Mouse (Mus musculus): ENCODE results near the gene Bmpr2. TPM values are rescaled to one million over a fixed set of nuclear protein-coding genes. Genes with fewer than 3 reads are reported as not detected.

Gene Bmpr2
- polyA plus RNA-seq, 1 experiment: 3.7 TPM

DNA sequence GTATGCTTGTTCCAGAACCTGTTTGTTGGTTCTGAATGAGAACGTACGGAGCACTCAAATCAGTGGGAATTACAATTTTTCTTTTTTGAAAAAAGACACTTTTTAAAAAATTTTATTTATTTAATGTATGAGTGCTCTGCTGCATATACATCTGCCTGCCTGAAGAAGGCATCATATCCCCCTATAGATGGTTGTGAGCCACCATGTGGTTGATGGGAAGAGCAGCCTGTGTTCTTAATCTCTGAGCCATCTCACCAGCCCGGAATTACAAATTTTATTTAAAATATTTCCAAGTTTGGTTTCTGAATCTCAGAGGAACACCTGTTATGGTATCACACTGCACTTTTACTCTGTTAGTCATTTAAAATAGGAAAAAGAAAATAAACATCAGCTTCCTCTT is 110.8 kb downstream of the Bmpr2 start:
- no peaks in the 10 kb centered on the region for H3K27me3 ChIP-seq (ENCODE audit: control insufficient read depth, insufficient read depth, insufficient read length)
- H3K4me3 ChIP-seq (ENCODE audit: insufficient read depth, poor library complexity, severe bottlenecking): no peak overlapping the region
- TF ChIP-seq MYOG (IDR thresholded peaks at IDR 0.05; ENCODE audit: control insufficient read depth, extremely low read depth, insufficient read length) (no peak), CTCF (IDR thresholded peaks at IDR 0.05; ENCODE audit: control insufficient read depth, insufficient read depth, insufficient read length) (no peak), CEBPB (IDR thresholded peaks at IDR 0.05; ENCODE audit: low read depth) (no peak), FOSL1 (IDR thresholded peaks at IDR 0.05; ENCODE audit: insufficient read depth, low read length, poor library complexity, severe bottlenecking) (no peak), USF1 (IDR thresholded peaks at IDR 0.05; ENCODE audit: low read depth) (no peak), MAX (IDR thresholded peaks at IDR 0.05) (no peak), MYOD1 (IDR thresholded peaks at IDR 0.05; ENCODE audit: control insufficient read depth, insufficient read length, low read depth) (no peak)

DNA sequence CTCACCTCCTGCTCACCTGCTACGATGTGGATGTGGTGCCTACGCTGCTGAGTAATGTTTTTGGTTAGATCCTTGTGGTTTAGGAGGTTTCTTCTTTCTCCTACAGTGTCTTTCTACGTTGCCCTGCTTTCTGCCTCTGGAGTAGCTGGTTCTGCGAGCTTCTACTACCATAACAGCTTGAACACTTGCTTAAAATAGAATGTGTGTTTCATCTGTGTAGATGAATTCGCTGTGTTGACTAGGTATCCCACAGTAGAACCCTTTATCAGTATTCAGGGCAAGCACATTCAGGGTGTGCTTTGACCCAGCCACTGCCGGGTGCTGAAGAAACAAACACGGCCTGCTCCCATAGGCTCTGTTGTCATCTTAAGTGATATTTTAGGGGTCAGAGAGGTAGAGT is 114.9 kb downstream of the Bmpr2 start:
- Histone ChIP-seq H3K79me3 (ENCODE audit: low read depth) (no peaks in the 10 kb centered on the region), H3K36me3 (ENCODE audit: control insufficient read depth, insufficient read depth) (peaks cover 14% of the 10 kb centered on the region), H3ac (ENCODE audit: control insufficient read depth, insufficient read length, low read depth) (no peak overlapping the region), H3K4me3 (ENCODE audit: insufficient read depth, poor library complexity, severe bottlenecking) (no peak overlapping the region), H3K27me3 (ENCODE audit: control insufficient read depth, insufficient read depth, insufficient read length) (no peaks in the 10 kb centered on the region), H3K79me2 (ENCODE audit: control insufficient read depth, insufficient read depth) (no peaks in the 10 kb centered on the region)
- TF ChIP-seq MYOD1 (IDR thresholded peaks at IDR 0.05; ENCODE audit: control insufficient read depth, insufficient read length, low read depth): no peak
- TF ChIP-seq MYOG (IDR thresholded peaks at IDR 0.05; ENCODE audit: control insufficient read depth, extremely low read depth, insufficient read length): no peak
- TF ChIP-seq USF1 (IDR thresholded peaks at IDR 0.05; ENCODE audit: low read depth): no peak
- TF ChIP-seq FOSL1 (IDR thresholded peaks at IDR 0.05; ENCODE audit: insufficient read depth, low read length, poor library complexity, severe bottlenecking): no peak
- no peak for TF ChIP-seq MAX (IDR thresholded peaks at IDR 0.05)
- no peak for TF ChIP-seq CEBPB (IDR thresholded peaks at IDR 0.05; ENCODE audit: low read depth)
- no peak for TF ChIP-seq CTCF (IDR thresholded peaks at IDR 0.05; ENCODE audit: control insufficient read depth, insufficient read depth, insufficient read length)

More for the DNA sequence above, 110.8 kb downstream of the Bmpr2 start:
- Histone ChIP-seq H3K79me2 (ENCODE audit: control insufficient read depth, insufficient read depth) (no peaks in the 10 kb centered on the region), H3K36me3 (ENCODE audit: control insufficient read depth, insufficient read depth) (peaks cover 15% of the 10 kb centered on the region), H3ac (ENCODE audit: control insufficient read depth, insufficient read length, low read depth) (no peak overlapping the region), H3K79me3 (ENCODE audit: low read depth) (no peaks in the 10 kb centered on the region)

DNA sequence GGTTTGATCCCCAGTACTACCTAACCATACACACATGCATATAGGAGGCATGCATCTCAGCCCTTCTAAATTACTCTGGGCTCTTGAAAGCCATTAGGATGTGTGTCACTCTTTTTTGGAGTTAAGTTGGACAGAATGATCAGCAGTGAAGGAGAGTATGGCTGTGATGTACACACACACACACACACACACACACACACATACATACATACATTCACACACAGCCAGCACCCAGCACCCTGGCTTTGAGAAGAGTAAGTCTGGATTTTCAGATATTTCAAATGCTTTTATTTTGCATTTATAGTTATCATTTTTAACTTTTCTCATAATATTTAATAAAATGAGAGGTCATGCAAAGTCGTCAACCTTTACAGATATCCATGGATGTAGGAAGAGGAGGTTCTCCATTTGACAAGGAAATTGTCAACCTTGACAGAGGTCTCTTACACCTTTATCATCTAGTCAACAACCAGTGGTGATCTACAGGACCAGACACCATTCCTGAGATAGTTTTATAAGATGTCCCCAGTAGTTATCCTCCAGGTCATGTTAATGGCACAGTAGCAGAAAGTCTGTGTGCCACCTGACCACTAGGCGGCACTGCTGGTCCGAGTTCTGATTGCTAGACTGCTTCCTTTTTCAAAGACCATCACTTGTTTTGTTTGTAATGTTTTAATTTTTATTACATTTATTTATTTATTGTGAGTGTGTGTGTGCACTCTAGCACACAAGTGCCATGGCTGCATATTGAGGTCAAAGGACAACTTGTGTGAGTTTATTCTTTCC is 120.3 kb downstream of the Bmpr2 start:
- H3K36me3 ChIP-seq (ENCODE audit: control insufficient read depth, insufficient read depth): peaks cover 7% of the 10 kb centered on the region
- H3K79me2 ChIP-seq (ENCODE audit: control insufficient read depth, insufficient read depth): no peaks in the 10 kb centered on the region
- TF ChIP-seq FOSL1 (IDR thresholded peaks at IDR 0.05; ENCODE audit: insufficient read depth, low read length, poor library complexity, severe bottlenecking) (no peak), CTCF (IDR thresholded peaks at IDR 0.05; ENCODE audit: control insufficient read depth, insufficient read depth, insufficient read length) (peak; percentile 78)
- no peaks in the 10 kb centered on the region for H3K79me3 ChIP-seq (ENCODE audit: low read depth)
- no peak overlapping the region for H3ac ChIP-seq (ENCODE audit: control insufficient read depth, insufficient read length, low read depth)
- no peaks in the 10 kb centered on the region for H3K27me3 ChIP-seq (ENCODE audit: control insufficient read depth, insufficient read depth, insufficient read length)
- no peak overlapping the region for H3K4me3 ChIP-seq (ENCODE audit: insufficient read depth, poor library complexity, severe bottlenecking)

DNA sequence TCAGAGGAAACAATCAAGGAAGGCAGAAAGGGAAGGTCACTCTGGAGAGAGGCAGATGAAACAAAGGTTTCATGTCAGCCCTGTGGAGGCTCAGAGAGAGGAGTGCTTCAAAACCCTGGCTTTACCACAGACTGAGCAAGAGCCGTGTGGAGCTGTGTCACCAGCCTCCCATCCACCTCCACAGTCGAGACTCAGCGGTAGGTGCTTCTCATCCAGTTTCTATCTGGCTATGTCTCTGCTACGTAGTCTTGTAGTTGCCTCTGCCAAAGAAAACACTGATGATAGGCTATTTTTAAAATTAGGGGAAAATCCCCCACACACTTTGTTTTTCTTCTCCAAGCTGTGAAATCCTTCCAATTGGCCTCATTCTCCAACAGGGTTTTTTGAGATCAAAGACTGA is 123.7 kb downstream of the Bmpr2 start:
- H3K36me3 ChIP-seq (ENCODE audit: control insufficient read depth, insufficient read depth): no peaks in the 10 kb centered on the region
- no peaks in the 10 kb centered on the region for H3K79me3 ChIP-seq (ENCODE audit: low read depth)
- no peaks in the 10 kb centered on the region for H3K27me3 ChIP-seq (ENCODE audit: control insufficient read depth, insufficient read depth, insufficient read length)
- no peak overlapping the region for H3K4me3 ChIP-seq (ENCODE audit: insufficient read depth, poor library complexity, severe bottlenecking)
- no peaks in the 10 kb centered on the region for H3K79me2 ChIP-seq (ENCODE audit: control insufficient read depth, insufficient read depth)
- no peak overlapping the region for H3ac ChIP-seq (ENCODE audit: control insufficient read depth, insufficient read length, low read depth)
- TF ChIP-seq CTCF (IDR thresholded peaks at IDR 0.05; ENCODE audit: control insufficient read depth, insufficient read depth, insufficient read length): no peak
- TF ChIP-seq USF1 (IDR thresholded peaks at IDR 0.05; ENCODE audit: low read depth): no peak
- no peak for TF ChIP-seq FOSL1 (IDR thresholded peaks at IDR 0.05; ENCODE audit: insufficient read depth, low read length, poor library complexity, severe bottlenecking)

- Histone ChIP-seq H3K79me3 (ENCODE audit: low read depth) (no peaks in the 10 kb centered on the region), H3K36me3 (ENCODE audit: control insufficient read depth, insufficient read depth) (no peaks in the 10 kb centered on the region), H3K79me2 (ENCODE audit: control insufficient read depth, insufficient read depth) (no peaks in the 10 kb centered on the region), H3K27me3 (ENCODE audit: control insufficient read depth, insufficient read depth, insufficient read length) (no peaks in the 10 kb centered on the region), H3ac (ENCODE audit: control insufficient read depth, insufficient read length, low read depth) (no peak overlapping the region), H3K4me3 (ENCODE audit: insufficient read depth, poor library complexity, severe bottlenecking) (no peak overlapping the region)
- TF ChIP-seq FOSL1 (IDR thresholded peaks at IDR 0.05; ENCODE audit: insufficient read depth, low read length, poor library complexity, severe bottlenecking): no peak
- TF ChIP-seq MYOD1 (IDR thresholded peaks at IDR 0.05; ENCODE audit: control insufficient read depth, insufficient read length, low read depth): no peak
Measured at GRCm38 (mm10) chr1:59888018-59888417, 124.8 kb downstream of the Bmpr2 start.

GRCm38 (mm10) chr1:59891185-59891584 is 128.0 kb downstream of the Bmpr2 start:
- H3K36me3 ChIP-seq (ENCODE audit: control insufficient read depth, insufficient read depth): no peaks in the 10 kb centered on the region
- H3ac ChIP-seq (ENCODE audit: control insufficient read depth, insufficient read length, low read depth): no peak overlapping the region
- H3K4me3 ChIP-seq (ENCODE audit: insufficient read depth, poor library complexity, severe bottlenecking): no peak overlapping the region
- no peaks in the 10 kb centered on the region for H3K79me2 ChIP-seq (ENCODE audit: control insufficient read depth, insufficient read depth)
- TF ChIP-seq FOSL1 (IDR thresholded peaks at IDR 0.05; ENCODE audit: insufficient read depth, low read length, poor library complexity, severe bottlenecking): no peak
- TF ChIP-seq MAX (IDR thresholded peaks at IDR 0.05): no peak
- TF ChIP-seq MYOG (IDR thresholded peaks at IDR 0.05; ENCODE audit: control insufficient read depth, extremely low read depth, insufficient read length): no peak
- no peak for TF ChIP-seq CTCF (IDR thresholded peaks at IDR 0.05; ENCODE audit: control insufficient read depth, insufficient read depth, insufficient read length)
- no peak for TF ChIP-seq CEBPB (IDR thresholded peaks at IDR 0.05; ENCODE audit: low read depth)
- no peak for TF ChIP-seq MYOD1 (IDR thresholded peaks at IDR 0.05; ENCODE audit: control insufficient read depth, insufficient read length, low read depth)
- no peak for TF ChIP-seq USF1 (IDR thresholded peaks at IDR 0.05; ENCODE audit: low read depth)
- H3K27me3 ChIP-seq (ENCODE audit: control insufficient read depth, insufficient read depth, insufficient read length): no peaks in the 10 kb centered on the region
- no peaks in the 10 kb centered on the region for H3K79me3 ChIP-seq (ENCODE audit: low read depth)
